Mouse (Mus musculus): ENCODE measurements at regions not wholly inside any gene's neighbourhood (a gene's known extent, or its start where the extent isn't known, plus 50 kb on each side); places are given as distances from the start of the nearest gene placed in this dataset.

DNA sequence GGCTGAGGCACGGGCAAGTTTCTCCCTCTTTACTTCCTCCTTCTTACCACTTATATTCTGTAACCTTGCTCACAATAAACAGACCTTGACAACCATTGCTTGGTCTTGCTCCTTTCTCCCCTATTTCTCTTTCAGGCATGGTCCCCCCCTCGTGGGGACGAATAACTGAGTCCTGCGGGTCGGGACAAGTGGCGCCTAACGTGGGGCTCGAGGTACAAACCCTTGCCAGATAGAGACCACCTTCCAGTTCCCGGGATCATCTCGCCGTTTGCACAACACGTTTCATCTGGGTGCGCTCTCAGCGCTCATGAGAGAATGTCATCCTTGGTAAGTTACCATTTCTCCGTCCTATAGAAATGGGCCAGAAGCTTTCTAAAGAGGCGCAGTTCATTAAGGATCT is 79.6 kb upstream of the Foxn3 start:
- DNase-seq: no peak

DNA sequence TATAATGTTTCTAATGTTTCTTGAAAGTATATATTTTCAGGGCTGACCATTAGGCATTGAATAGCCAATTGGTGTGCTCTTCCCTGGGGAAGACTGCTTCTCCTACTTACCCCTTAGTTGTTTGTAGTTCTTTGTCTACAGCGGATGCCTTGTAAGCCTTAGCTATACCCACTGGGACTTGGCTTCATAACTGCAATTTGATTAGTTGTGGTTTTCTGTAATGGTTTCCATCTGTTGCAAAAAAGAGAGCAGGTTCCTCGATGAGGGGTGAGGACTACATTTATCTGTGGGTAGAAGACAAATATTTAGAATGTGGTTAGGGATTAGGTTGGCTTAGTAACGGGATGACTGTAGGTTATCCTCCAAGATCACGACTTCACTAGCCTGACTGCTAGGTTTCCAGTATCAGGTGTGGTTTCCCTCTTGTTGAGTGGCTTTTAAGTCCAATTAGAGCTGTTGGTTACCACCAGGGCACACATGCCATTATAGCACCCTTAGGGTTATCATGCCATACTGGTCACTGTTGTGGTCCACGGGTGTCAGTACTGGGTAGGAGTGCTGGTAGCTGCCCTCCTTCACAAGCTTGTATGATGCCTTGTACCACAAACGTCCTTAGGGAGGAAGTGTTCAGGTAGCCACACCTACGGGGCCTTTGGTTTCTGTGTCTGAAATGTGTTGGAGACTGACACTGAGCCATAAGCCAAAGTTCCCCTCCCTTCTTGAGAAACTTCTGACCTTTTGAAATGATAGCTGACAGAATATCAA is 78.9 kb upstream of the Foxn3 start:
- DNase-seq: no peak

DNA sequence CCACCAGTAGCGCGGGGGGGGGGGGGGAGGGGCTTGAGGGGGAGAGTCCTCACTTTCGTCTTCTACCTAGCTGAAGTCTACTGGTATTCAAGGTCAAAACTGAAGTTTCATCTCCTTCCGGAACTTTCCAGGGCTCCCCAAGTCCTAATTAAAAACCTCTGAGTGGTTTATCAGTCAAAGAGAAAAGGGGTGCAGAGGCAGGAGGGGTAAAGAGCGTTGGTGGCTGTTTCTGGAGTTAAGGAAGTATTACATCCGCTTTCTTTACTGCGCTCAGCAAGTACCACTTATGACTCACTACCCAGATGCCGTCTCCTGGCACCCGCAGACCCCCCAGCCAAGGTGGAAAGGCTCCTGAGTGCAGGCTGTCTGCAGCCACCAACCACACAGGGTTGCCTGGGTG is 77.9 kb upstream of the Foxn3 start:
- peak; percentile 15 for DNase-seq

DNA sequence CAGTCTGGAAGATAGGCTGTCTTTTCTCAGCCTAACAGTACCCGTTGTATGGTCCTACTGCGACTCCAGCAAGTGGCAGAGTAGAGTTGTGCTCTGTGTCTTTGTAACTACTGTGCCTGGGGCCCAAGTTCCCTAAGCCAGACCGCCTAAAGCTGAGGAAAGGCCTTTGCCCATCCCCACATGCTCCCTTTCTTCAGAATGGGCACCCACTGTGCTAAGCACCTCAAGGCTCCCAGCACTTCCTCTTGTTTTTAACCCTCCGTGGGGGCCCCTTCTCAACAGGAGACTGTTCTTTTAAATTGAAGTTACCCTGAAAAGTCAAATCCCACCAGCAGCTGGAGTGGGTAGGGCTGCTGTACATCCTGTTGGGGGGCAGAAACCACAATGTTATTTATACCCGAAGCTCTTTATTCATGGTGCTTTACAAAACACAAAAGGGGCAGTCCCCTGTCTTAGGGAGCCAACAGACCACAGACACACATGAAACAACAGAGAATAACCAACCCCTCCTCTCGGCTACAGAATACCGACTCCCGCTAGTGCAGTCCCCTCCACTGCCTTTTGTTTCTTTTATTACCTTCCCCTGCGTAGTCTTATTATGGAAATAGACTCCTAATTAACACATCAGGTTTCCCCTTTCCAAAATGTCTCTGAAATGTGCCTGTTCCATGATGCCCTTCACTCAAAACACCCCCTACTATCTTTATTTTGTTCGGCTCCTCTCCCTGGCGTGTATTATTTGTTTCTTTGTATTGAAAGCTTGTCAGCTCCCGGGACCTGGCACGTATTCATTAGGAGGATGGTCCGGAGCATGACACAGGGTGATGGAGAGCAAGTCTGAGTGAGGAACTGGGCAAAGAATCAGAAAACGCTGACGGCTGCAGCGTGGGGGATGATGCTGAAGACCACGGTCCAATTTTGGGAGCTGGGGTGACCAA is 77.1 kb upstream of the Foxn3 start:
- DNase-seq: peak; percentile 13

DNA sequence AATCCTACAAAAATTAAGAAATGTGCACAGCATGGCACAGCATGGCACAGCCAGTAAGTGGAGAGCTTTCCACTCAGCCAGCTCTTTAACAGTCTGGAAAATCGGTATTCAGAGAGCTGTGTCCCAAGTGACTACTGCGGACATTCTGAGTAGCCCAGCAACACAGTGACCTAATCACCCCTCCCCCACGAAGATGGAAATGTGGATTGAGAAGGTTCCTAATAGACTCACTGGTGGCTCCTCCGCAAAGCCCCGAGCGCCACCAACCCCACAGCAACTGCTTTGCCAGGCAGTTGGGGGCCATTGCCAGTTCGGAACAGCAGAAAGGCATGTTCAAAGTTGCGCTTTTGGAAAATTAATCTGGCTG is 76.4 kb upstream of the Foxn3 start:
- DNase-seq: no peak

DNA sequence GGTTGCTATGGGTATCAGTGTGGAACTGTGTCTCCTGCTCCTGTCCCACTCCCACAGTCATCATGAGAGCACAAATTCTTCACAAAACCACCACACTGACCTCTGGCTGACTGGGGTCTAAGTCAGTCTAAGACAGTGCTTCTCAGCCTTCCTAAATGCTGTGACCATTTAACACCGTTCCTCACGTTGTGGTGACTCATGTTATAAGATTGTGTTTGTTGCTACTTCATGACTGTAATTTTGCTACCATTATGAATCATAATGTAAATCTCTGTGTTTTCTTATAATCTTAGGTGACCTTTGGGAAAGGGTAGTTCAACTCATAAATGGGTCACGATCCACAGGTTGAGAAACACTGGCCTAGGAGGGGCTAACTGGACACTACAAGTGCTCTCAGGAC is 75.7 kb upstream of the Foxn3 start:
- DNase-seq: no peak

DNA sequence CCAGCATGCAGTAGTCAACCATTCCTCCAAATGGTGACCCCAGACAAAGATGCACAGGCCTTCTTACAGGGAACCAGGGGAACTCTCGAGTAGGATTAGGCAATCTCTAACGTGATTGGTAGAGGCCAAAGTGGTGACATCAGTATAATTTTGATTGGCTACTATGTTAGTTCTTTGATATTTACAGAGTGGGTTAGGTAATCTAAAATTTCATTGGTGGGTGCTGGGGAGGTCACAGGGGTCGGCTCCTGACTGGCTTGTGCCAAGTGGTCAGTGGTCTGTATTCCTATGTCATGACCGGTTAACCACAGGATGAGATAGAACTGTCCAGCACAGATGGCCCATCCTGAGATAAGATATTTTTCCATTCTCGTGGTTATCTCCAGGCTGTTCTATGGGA is 74.6 kb upstream of the Foxn3 start:
- DNase-seq: no peak

DNA sequence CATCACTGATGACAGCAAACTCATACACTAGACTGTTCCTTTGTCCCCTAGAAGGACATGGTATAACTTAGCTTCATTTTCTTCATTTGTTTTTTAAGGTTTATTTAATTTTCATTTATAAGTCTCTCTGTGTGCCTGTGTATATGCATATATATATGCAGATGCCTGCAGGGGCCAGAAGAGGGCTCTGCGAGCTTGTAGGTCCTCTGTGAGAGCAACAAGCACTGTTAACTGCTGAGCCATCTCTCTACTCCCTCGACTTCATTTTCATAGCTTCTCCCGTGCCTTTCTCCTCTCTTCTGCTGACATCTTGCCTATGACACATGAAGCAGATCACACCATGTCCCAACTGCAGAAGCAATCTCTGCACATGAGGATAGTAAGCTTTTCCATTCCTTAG is 72.9 kb upstream of the Foxn3 start:
- no peak for DNase-seq

DNA sequence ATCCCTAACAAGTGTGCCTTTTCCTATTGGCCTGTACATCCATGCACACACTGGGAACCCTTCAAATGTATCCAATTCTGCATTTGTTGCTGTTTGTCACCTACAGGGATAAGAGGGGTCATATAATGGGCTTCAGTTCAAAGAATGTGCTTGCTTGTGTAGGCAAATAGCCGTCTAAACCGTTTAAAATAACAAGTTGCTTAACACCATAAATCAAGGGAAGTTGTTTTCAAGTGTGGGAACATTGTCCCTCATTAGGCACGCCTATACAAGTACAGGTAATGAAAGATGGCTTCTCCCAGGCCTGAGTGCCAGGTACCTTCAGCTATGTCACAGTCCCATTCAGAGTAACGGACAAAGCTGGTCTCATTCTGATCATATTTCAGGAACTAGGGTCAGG is 72.0 kb upstream of the Foxn3 start:
- DNase-seq: no peak

DNA sequence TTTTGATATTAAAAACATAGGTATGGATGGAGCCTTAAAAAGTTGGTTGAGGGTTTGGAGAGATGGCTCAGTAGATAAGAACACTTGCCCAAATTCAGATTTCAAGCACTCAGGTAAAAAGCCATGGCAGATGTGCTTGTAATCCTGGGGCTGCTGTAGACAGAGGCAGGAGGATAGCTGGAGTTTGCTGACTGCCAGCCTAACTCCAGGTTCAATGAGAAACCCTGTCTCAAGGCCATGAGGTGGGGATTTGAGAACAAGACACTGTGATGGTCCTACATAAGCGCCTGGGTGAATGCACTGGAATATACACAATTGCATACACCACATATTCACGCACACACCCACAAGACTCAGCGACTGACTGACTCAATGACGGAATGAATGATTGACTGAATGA is 71.3 kb upstream of the Foxn3 start:
- no peak for DNase-seq

DNA sequence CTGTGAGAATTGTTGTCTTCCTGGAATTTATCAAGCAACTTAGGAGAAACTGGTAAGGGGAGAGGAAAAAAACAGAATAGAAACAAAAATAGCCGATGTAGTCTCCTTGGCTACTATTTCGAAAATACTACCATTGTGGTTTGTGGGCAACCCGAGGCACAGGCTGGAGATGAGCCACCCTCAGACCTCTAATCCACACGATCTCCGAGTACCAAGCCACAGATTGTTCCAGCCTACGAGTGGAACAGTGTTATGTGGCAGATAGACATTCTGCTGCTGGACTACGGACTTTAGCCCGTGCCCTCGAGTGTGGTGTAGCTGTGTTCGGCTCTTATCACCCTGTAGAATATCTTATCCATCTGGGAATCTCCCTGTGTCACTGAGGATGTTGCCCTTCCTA is 70.3 kb upstream of the Foxn3 start:
- no peak for DNase-seq

DNA sequence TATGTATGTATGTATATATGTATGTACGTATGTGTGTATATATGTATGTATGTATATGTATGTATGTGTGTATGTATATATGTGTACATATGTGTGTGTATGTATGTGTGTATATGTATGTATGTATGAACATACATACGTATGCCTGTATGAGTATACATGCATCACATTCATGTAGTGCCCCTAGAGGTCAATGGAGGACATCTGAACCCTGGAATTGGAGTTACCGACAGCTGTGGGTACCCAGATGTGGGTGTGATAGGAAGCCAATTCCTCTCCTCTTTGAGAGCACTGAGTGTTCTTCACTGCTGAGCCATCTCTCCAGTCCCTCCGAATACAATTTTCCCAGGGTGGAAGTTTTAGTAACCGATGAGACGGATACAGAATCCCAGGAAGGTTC is 69.6 kb upstream of the Foxn3 start:
- DNase-seq: no peak

DNA sequence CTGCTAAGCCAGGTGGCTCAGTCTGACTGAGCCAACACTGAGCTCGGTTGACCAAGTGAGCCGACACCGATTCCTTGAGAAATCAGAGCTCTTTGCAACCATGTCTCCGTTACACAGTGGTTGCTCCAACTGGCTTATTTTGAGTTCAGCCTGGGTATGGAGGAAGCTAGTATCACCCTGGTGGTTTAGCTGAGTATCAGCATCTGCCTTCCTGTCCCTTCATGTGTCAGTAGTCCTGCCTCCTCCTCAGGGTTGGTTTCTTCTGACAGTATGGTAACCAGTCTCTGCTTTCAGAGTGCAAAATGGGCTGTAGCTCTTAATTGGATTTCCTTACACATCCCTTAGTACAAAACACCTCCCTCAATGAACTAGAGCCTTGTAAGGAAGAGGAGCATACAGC is 66.2 kb upstream of the Foxn3 start:
- DNase-seq: no peak

DNA sequence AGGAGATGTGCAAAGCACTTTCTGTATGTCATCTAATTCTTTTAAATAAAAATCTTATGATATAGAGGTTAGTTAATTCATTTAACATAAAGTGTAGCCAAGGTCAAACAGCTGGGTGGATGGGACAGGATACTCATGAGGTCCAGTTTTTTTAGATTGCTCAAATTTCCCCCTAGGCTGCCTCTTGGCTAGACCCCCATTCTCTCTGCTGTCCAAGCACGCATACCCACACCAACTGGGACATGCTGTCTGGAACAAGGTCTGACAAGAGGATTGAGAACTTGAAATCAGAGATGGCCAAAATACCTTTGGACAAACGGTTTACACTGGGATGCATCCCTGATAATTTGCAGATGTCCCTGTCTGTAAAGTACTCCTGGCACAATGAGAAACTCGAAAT is 65.0 kb upstream of the Foxn3 start:
- no peak for DNase-seq

DNA sequence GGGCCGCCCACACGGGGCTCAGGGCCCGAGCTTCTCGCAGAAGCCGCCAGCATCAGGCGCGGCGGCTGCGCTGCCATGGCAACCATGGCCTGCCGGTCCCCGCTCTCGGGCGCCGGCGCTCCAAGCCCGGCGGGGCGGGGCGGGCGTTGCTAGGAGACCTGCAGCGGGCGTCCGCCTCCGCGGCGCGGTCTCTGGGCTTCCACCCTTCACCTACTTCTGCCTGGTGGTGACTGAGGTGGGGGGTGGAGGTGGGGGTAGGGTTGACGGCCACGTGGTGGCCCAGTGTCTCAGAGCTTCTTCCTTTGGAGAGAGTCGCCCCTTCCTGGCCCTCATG is 64.5 kb upstream of the Foxn3 start:
- DNase-seq: peak; percentile 94

DNA sequence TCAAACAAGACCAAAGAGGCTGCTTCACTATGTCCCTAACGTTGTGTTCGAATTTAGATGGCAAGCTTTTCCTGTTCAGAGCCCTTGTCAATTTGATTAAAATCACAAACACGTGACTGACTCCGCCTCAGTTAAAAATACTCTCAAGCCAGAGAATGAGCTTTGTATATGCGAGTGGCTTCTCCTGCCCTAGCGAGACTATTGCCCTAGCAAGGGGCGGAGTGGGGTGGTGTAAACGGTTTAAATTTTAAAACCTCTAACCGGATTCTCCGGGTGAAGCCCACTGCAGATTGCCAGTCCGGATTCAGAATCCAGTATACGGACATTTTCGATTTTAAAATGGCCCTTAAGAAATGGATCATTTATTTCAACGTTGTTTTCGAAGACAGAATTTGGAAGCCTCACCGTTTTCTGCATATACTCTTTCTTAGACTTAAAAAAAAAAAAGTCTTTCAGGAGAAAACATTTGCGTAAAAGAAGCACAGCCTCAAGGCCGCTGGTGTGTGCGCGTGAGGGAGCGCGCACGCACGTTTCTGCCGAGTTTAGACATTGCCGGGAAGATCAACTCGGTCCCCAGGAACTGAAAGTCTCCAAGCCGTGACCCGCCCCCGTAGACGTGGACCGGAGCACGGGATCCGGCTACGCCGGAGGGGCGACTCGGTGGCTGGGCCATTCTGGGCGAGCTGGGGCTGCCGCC is 64.0 kb upstream of the Foxn3 start:
- DNase-seq: peak; percentile 33

DNA sequence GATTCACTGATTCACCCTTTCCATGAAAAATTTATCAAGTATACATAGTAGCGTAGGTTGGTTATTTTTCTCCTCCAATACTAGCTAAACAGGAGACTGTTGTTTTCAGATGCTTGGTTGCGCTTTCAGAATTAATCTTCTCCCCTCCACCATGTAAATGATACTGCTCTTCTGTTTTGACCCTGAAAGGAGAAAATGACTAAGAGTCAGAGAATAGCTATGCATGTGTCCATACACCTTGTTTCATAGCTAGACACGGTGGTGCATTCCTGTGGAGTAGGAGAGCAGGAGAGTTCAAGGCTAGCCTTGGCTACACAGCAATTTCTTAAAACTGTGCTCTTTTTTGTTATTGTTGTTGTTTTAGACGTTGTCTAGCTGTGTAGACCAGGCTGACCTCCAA is 62.8 kb upstream of the Foxn3 start:
- no peak for DNase-seq

DNA sequence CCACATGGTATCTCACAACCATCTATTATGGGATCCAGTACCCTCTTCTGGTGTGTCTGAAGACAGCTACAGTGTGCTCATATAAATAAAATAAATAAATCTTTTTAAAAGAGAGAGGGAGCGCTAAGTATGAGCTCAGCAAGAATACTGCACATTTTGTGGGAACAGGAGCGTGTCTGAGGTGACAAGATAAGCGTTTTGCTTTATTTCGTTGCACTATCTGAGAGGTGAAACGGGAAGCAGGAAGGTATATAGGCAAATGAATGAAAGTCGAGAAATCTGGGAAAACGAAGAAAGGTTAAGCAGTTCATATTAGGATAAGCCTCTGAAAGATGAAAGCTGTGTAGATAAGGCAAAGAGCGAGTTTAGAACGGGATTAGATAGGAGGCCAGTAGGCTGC is 61.7 kb upstream of the Foxn3 start:
- DNase-seq: no peak

DNA sequence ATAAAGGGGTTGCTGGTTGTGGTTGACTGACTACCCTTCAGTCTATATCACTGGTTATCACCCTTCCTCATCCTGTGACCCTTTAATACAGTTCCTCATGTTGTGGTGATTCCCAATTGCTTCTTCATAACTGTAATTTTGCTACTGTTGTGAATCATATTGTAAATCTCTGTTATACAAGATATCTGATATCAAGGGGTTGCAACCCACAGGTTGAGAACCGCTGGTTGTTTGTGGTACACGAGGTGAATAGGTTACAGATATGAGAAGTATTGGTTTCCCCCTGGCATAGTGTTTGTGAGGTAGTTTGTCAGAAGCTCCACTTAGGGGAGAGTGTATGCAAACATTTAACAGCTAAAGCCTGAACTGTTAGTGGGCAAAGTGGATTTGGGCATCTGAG is 58.9 kb upstream of the Foxn3 start:
- DNase-seq: no peak

DNA sequence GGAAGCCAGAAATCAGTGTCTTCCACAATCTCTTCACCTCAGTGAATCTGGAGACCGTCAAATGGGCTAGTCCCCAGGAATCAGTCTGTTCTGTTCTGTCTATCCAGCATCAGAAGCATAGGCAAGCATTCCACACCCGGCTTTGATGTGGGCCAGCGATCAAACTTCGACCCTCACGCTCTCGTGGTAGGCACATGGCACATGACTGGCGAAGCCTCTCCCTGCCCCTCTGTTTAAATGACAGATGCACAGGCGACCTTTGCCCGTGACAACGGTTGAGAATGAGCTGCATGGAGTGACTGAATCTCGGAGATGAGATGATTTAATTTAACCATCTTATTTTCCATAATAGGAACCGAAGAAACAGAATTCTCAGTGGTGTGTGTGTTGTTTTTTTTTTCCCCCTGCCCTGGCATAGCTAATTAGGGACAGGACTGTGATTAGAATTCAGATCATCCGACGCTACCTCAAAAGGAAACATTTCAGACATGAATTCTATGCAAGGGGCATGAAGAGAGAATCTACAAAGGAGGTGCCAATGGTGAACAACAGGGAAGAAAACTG is 53.9 kb upstream of the Foxn3 start:
- DNase-seq: no peak

DNA sequence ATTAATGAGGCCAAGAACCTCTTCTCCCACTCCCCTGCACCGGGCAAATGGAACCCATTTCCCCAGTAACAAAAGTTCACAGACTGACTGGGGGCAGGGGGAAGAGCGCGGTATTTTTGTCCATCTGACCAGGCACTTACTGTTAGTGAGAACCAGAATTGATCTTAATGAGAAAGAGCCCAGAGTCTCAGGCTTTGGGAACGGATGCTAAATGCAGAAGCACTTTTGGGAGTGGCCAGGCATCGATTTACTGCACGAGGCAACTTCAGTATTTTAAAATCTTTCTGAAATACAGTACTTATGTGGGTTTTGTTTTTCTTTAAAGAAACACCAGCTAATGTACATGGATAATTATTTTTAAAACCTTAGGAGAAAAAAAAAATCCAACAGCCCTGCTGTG is 51.0 kb upstream of the Foxn3 start:
- DNase-seq: no peak

Measured in adrenal gland, adult 2 months (tissue).